Mouse (Mus musculus): ENCODE results near the gene Golph3.

Gene Golph3

GRCm38 (mm10) chr15:12317290-12317689 is 4.0 kb upstream of the Golph3 start:
- DNase-seq (ENCODE audit: low read depth, low spot score), result no peak

- no peak for DNase-seq (ENCODE audit: low read depth, low spot score)
These were observed 2.8 kb upstream of the Golph3 start for GRCm38 (mm10) chr15:12318451-12318850.

GRCm38 (mm10) chr15:12319889-12320288 is 1.4 kb upstream of the Golph3 start:
- DNase-seq (ENCODE audit: low read depth, low spot score), result no peak

- no peak for DNase-seq (ENCODE audit: low read depth, low spot score)
These were observed 684 bp upstream of the Golph3 start for GRCm38 (mm10) chr15:12320441-12321090.

GRCm38 (mm10) chr15:12321788-12322621 is 755 bp downstream of the Golph3 start, which contains the start of gene 1810049J17Rik:
1810049J17Rik (minus strand) TSS chr15:12321899.
- no peak for DNase-seq (ENCODE audit: low read depth, low spot score)

GRCm38 (mm10) chr15:12322676-12323402 is 1.6 kb downstream of the Golph3 start:
- DNase-seq (ENCODE audit: low read depth, low spot score), result no peak

- no peak for DNase-seq (ENCODE audit: low read depth, low spot score)
These were observed 3.1 kb downstream of the Golph3 start for GRCm38 (mm10) chr15:12324326-12324725.

GRCm38 (mm10) chr15:12330389-12330788 is 9.1 kb downstream of the Golph3 start:
- no peak for DNase-seq (ENCODE audit: low read depth, low spot score)

- no peak for DNase-seq (ENCODE audit: low read depth, low spot score)
These were observed 9.6 kb downstream of the Golph3 start for GRCm38 (mm10) chr15:12330892-12331291.

GRCm38 (mm10) chr15:12331300-12331699 is 10.1 kb downstream of the Golph3 start:
- no peak for DNase-seq (ENCODE audit: low read depth, low spot score)

- no peak for DNase-seq (ENCODE audit: low read depth, low spot score)
These were observed 13.1 kb downstream of the Golph3 start for GRCm38 (mm10) chr15:12334381-12334780.

- DNase-seq (ENCODE audit: low read depth, low spot score), result no peak
These were observed 16.0 kb downstream of the Golph3 start for GRCm38 (mm10) chr15:12337030-12337778.

- no peak for DNase-seq (ENCODE audit: low read depth, low spot score)
These were observed 16.5 kb downstream of the Golph3 start for GRCm38 (mm10) chr15:12337779-12338137.

- no peak for DNase-seq (ENCODE audit: low read depth, low spot score)
These were observed 19.5 kb downstream of the Golph3 start for GRCm38 (mm10) chr15:12340536-12341400.

GRCm38 (mm10) chr15:12341401-12341758 is 20.1 kb downstream of the Golph3 start:
- no peak for DNase-seq (ENCODE audit: low read depth, low spot score)

- no peak for DNase-seq (ENCODE audit: low read depth, low spot score)
These were observed 25.7 kb downstream of the Golph3 start for GRCm38 (mm10) chr15:12346916-12347315.

GRCm38 (mm10) chr15:12348950-12349349 is 27.7 kb downstream of the Golph3 start:
- DNase-seq (ENCODE audit: low read depth, low spot score), result no peak

- no peak for DNase-seq (ENCODE audit: low read depth, low spot score)
These were observed 28.6 kb downstream of the Golph3 start for GRCm38 (mm10) chr15:12349840-12350239.

- DNase-seq (ENCODE audit: low read depth, low spot score), result no peak
These were observed 30.2 kb downstream of the Golph3 start for GRCm38 (mm10) chr15:12351470-12351869.

GRCm38 (mm10) chr15:12354281-12354810 is 33.1 kb downstream of the Golph3 start:
- DNase-seq (ENCODE audit: low read depth, low spot score), result no peak

All from brain, embryonic 18.5 days (tissue).